Mouse (Mus musculus) embryonic facial prominence, embryonic 15.5 days (tissue): ENCODE measurements at regions not wholly inside any gene's neighbourhood (a gene's known extent, or its start where the extent isn't known, plus 50 kb on each side); places are given as distances from the start of the nearest gene placed in this dataset.
"Not testable (repeated sequence)": the region's sequence is repeated elsewhere in the genome, so short reads cannot be mapped to it uniquely, and the experiment has no call there.

Experiments
- ATAC-seq: fragments of 200-750 bp; cut with Nextera tagmentation; 2 replicates; pipeline ENCODE4 v1.8.0; 2017; ENCODE audit warnings: low read depth, moderate TSS enrichment; ENCODE audit not compliant: insufficient number of reproducible peaks, low FRiP score, low TSS enrichment
- H3K27ac ChIP-seq: fragments of 300-500 bp; sonication (generic); replicated peaks from 2 replicates; pipeline ENCODE4 v1.5.1; 2015; ENCODE audit warnings: mild to moderate bottlenecking, inconsistent platforms
- H3K27me3 ChIP-seq: fragments of 300-500 bp; sonication (generic); 2 replicates; pipeline ENCODE4 v1.6.1; 2015; ENCODE audit warnings: inconsistent platforms
- H3K36me3 ChIP-seq: fragments of 300-500 bp; sonication (generic); 2 replicates; pipeline ENCODE4 v1.6.1; 2015; ENCODE audit warnings: mild to moderate bottlenecking, inconsistent platforms
- H3K4me1 ChIP-seq: fragments of 300-500 bp; sonication (generic); 2 replicates; pipeline ENCODE4 v1.6.1; 2015; ENCODE audit warnings: inconsistent platforms
- H3K4me2 ChIP-seq: fragments of 300-500 bp; sonication (generic); replicated peaks from 2 replicates; pipeline ENCODE4 v1.6.1; 2015; ENCODE audit warnings: mild to moderate bottlenecking, inconsistent platforms
- H3K4me3 ChIP-seq: fragments of 300-500 bp; sonication (generic); replicated peaks from 2 replicates; pipeline ENCODE4 v1.5.1; 2015; ENCODE audit warnings: mild to moderate bottlenecking, inconsistent platforms
- H3K9ac ChIP-seq: fragments of 300-500 bp; sonication (generic); 2 replicates; pipeline ENCODE4 v1.6.1; 2015; ENCODE audit warnings: inconsistent platforms
- H3K9me3 ChIP-seq: fragments of 300-500 bp; sonication (generic); replicated peaks from 2 replicates; pipeline ENCODE4 v1.6.1; 2016; ENCODE audit warnings: inconsistent platforms
- WGBS: fragments of 180-500 bp; shearing (Covaris S2); methylation state at CpG from one replicate; pipeline ENCODE4 v1.1.7; 2015; 5-methylcytosine and 5-hydroxymethylcytosine counted together

DNA sequence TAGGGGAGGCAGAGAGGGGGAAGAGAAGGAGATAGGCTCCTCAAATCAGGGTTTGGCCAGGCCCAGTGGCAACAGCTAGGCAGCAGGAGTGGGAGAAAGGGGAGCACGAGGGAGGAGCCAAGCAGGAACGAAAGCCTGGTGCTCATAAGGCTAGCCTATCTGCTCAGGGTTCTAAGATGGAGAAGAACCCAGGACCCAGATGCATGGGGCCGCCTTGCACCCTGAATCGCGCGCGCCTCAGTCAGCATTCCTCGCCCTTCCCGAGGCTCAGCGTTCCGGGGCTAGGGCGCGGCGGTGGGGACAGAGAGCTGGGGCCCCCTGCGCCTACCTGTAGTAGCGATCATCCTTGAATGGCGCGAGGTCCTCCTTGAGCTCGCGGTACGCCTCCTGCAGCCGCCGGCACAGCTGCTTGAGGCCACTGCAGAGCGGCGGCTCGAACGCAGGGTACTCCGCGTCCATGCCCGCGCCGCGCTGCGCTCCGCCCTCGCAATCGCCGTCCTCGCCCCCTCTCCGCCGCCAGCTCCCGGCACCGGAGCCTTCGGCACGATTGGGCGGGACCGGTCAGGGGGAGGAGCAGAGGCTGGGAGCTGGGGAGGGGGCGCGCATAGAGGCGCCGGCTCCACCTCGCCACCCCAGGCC is 60.1 kb downstream of the Dynlt1b start:
- Histone ChIP-seq H3K4me3 (peak overlapping the region; percentile 27), H3K4me2 (peak overlapping the region; percentile 49)
- H3K36me3 ChIP-seq, H3K27ac ChIP-seq, H3K9ac ChIP-seq, H3K4me1 ChIP-seq, H3K9me3 ChIP-seq, H3K27me3 ChIP-seq: not testable (repeated sequence)
- peak; percentile 22 for ATAC-seq
- WGBS: under 1% methylated on average over 25 of the region's 52 CpGs

DNA sequence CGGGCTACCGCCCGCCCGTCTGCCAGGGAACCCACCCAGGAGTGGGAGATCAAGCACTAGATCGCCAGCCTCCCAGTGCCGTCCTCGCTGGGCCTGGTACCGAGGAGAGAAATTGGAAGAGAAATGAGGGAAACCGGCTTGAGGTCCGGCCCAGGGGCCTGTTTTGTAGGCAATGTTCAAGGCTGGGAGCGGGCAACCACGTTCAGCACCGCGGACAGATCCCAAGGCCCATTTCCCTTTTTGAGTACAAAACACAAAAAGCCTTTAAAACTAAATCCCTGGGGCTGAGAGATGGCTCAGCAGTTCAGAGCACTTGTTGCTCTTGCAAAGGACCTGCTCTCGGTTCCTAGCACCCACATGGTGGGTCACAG is 60.6 kb downstream of the Dynlt1b start:
- not testable (repeated sequence) for H3K4me3 ChIP-seq, H3K9ac ChIP-seq, ATAC-seq, H3K9me3 ChIP-seq, H3K4me2 ChIP-seq, H3K4me1 ChIP-seq, H3K27ac ChIP-seq, H3K36me3 ChIP-seq, H3K27me3 ChIP-seq
- no CpG with 5 or more reads among the region's 15 CpGs for WGBS

GRCm38 (mm10) chr17:6492501-6492900 is 62.6 kb downstream of the Dynlt1b start:
- not testable (repeated sequence) for H3K9ac ChIP-seq, H3K9me3 ChIP-seq, H3K4me3 ChIP-seq, H3K27ac ChIP-seq, H3K36me3 ChIP-seq, H3K4me1 ChIP-seq, H3K27me3 ChIP-seq, ATAC-seq
- H3K4me2 ChIP-seq: peak overlapping the region; percentile 19
- WGBS: 28% methylated on average over 19 of the region's 19 CpGs

DNA sequence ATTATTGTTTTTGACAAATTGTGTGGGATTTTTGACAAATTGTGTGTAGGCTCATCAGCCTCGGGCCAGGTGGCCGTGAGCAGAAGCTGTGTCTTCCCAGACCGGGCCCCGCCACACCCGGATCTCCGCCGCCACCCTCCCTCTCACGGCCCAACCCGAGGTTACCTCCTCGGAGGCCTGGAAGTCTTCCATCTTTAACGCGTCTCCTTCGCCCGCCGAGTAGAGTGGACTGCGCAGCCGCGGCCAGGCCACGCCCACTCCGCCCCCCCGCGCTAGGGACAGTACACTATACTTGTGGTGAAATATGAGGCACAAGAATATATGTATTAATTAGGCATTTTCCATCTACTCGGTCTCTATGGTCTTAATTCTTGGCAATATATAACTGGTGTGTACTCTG is 63.0 kb downstream of the Dynlt1b start:
- not testable (repeated sequence) for H3K9me3 ChIP-seq, H3K4me1 ChIP-seq, H3K27ac ChIP-seq, ATAC-seq, H3K36me3 ChIP-seq, H3K27me3 ChIP-seq, H3K9ac ChIP-seq
- H3K4me3 ChIP-seq: peak overlapping the region; percentile 21; the same call in 1 of the 2 replicates
- WGBS: 31% methylated on average over 23 of the region's 23 CpGs
- H3K4me2 ChIP-seq: peak overlapping the region; percentile 36; the same call in 1 of the 2 replicates

DNA sequence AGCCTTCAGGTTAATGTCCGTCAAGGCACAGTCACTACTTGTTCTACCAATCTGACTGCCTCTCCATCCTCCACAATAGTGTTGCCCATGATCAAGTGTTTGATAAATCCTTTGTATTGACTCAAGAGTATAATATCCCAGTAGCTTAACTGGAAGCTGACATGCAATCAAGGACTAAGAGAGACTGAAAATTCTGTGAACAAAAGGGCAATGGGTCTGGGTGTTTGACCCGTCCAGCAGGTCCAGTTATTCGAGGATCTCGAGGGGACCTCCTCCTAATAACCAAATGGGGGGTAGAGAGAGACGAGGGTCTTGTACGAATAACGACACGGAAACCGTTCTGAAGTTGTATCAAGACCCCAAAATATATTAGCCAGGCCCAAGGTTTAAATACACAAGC is 66.6 kb downstream of the Dynlt1b start:
- H3K9me3 ChIP-seq, H3K4me3 ChIP-seq, H3K36me3 ChIP-seq, H3K9ac ChIP-seq, H3K4me1 ChIP-seq, H3K4me2 ChIP-seq, H3K27me3 ChIP-seq, ATAC-seq, H3K27ac ChIP-seq: not testable (repeated sequence)
- 86% methylated on average over 9 of the region's 9 CpGs for WGBS

DNA sequence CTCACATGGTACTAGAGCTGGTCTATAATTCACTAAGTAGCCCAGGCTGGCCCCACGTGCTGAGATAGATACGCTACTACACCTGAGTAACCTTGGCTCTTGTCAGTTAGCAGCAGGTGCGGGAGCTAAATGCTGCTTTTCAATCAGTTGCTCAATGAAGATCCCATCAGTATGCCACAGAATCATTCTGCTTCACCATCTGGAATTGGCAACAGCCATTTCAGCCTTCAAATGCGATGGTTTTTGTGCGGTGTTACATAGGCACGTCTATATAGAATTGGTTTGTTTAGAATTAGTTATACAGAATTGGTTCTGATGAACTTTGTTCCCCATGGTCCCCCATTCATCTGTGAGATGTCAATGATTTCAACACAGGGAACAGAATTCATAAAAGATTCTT is 72.8 kb downstream of the Dynlt1b start:
- H3K9me3 ChIP-seq, H3K4me3 ChIP-seq: not testable (repeated sequence)
- WGBS: 89% methylated on average over 4 of the region's 6 CpGs

GRCm38 (mm10) chr17:6505896-6506295 is 76.0 kb downstream of the Dynlt1b start:
- WGBS: 67% methylated on average over 6 of the region's 6 CpGs
- H3K4me2 ChIP-seq, H3K4me3 ChIP-seq, H3K9ac ChIP-seq, H3K27me3 ChIP-seq, H3K9me3 ChIP-seq, H3K4me1 ChIP-seq, H3K27ac ChIP-seq, H3K36me3 ChIP-seq: not testable (repeated sequence)
- ATAC-seq: 0 out of 2 replicates have a peak, but pooled peaks have one; percentile 21

More for the DNA sequence above, 72.8 kb downstream of the Dynlt1b start:
- not testable (repeated sequence) for ATAC-seq, H3K9ac ChIP-seq, H3K27ac ChIP-seq, H3K4me1 ChIP-seq, H3K36me3 ChIP-seq, H3K27me3 ChIP-seq, H3K4me2 ChIP-seq

- ATAC-seq: peak; percentile 19; the same call in 1 of the 2 replicates
These were observed 85.2 kb downstream of the Dynlt1b start for GRCm38 (mm10) chr17:6515128-6515527.

DNA sequence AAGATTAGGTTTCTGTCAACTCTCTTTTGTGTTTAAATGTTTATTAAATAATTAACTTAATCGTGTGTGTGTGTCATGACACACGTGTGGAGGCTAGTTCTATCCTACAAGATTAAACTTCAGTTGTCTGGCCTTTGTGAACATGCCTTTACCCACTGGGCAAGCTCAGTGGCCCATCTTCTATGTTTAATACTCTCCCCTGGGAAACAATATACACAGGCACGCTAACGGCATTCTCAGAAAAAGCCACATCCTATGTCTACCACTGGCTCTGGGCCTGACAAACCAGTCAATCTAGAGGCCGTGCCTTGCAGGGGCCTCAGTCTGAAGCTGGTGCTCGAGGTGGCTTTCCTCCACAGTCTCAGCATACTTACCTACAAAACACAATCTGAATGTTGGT is 82.4 kb upstream of the Dynlt1c start:
- not testable (repeated sequence) for H3K9me3 ChIP-seq, H3K36me3 ChIP-seq

More at GRCm38 (mm10) chr17:6515128-6515527, 85.2 kb downstream of the Dynlt1b start:
- H3K27me3 ChIP-seq, H3K4me3 ChIP-seq, H3K27ac ChIP-seq, H3K9ac ChIP-seq, H3K4me1 ChIP-seq, H3K9me3 ChIP-seq, H3K4me2 ChIP-seq, H3K36me3 ChIP-seq: not testable (repeated sequence)
- WGBS: 81% methylated on average over 5 of the region's 8 CpGs

GRCm38 (mm10) chr17:6520001-6520400 is 81.5 kb upstream of the Dynlt1c start:
- H3K36me3 ChIP-seq, H3K9ac ChIP-seq, H3K4me1 ChIP-seq, H3K27me3 ChIP-seq, H3K4me2 ChIP-seq, H3K9me3 ChIP-seq, ATAC-seq, H3K4me3 ChIP-seq, H3K27ac ChIP-seq: not testable (repeated sequence)
- 88% methylated on average over 2 of the region's 2 CpGs for WGBS

More for the DNA sequence above, 82.4 kb upstream of the Dynlt1c start:
- 62% methylated on average over 6 of the region's 6 CpGs for WGBS
- H3K4me2 ChIP-seq, ATAC-seq, H3K4me1 ChIP-seq, H3K27me3 ChIP-seq, H3K9ac ChIP-seq, H3K4me3 ChIP-seq, H3K27ac ChIP-seq: not testable (repeated sequence)

- not testable (repeated sequence) for H3K36me3 ChIP-seq, H3K4me3 ChIP-seq, H3K27me3 ChIP-seq, ATAC-seq, H3K9me3 ChIP-seq, H3K27ac ChIP-seq, H3K9ac ChIP-seq, H3K4me1 ChIP-seq, H3K4me2 ChIP-seq
- WGBS: 48% methylated on average over 4 of the region's 4 CpGs
These were observed 80.7 kb upstream of the Dynlt1c start for GRCm38 (mm10) chr17:6520751-6521150.

GRCm38 (mm10) chr17:6522185-6522584 is 79.3 kb upstream of the Dynlt1c start:
- not testable (repeated sequence) for H3K4me3 ChIP-seq, H3K27me3 ChIP-seq, ATAC-seq, H3K9ac ChIP-seq, H3K27ac ChIP-seq, H3K4me2 ChIP-seq, H3K4me1 ChIP-seq, H3K9me3 ChIP-seq, H3K36me3 ChIP-seq
- 80% methylated on average over 6 of the region's 9 CpGs for WGBS
